Mouse (Mus musculus) Muller cell, postnatal 12 days (primary cell): ENCODE measurements around the gene Ubn2.
"Not testable (repeated sequence)": the region's sequence is repeated elsewhere in the genome, so short reads cannot be mapped to it uniquely, and the experiment has no call there.

Source experiments
- DNase-seq: peaks from one replicate; pipeline ENCODE4 v3.0.0-alpha.2; 2015; ENCODE audit errors: inconsistent ontology term

Ubn2 gene

GRCm38 (mm10) chr6:38533428-38534405, 100.0 kb downstream of the Ubn2 start, which contains the start of gene Fmc1:
Gene Fmc1, plus strand, starts transcription at chr6:38533502.
- DNase-seq: peak; percentile 98

- DNase-seq: peak; percentile 99
These were observed 101.1 kb downstream of the Ubn2 start for GRCm38 (mm10) chr6:38534640-38535365.

- no peak for DNase-seq
These were observed 101.6 kb downstream of the Ubn2 start for GRCm38 (mm10) chr6:38535366-38535690.

- no peak for DNase-seq
These were observed 102.0 kb downstream of the Ubn2 start for GRCm38 (mm10) chr6:38535788-38536187.

GRCm38 (mm10) chr6:38544141-38544540, 110.4 kb downstream of the Ubn2 start:
- DNase-seq: not testable (repeated sequence)

- DNase-seq: not testable (repeated sequence)
These were observed 113.3 kb downstream of the Ubn2 start for GRCm38 (mm10) chr6:38547005-38547404.

GRCm38 (mm10) chr6:38547707-38548106, 114.0 kb downstream of the Ubn2 start:
- DNase-seq: no peak

- not testable (repeated sequence) for DNase-seq
These were observed 114.8 kb downstream of the Ubn2 start for GRCm38 (mm10) chr6:38548595-38548994.

GRCm38 (mm10) chr6:38549840-38550239, 116.1 kb downstream of the Ubn2 start:
- not testable (repeated sequence) for DNase-seq

GRCm38 (mm10) chr6:38550250-38551061, 116.7 kb downstream of the Ubn2 start:
- peak; percentile 84 for DNase-seq

GRCm38 (mm10) chr6:38551062-38551988, 117.6 kb downstream of the Ubn2 start, which contains the start of gene Luc7l2:
Gene Luc7l2, plus strand, starts transcription at chr6:38551334.
- peak; percentile 99 for DNase-seq

- peak; percentile 100 for DNase-seq
These were observed 118.4 kb downstream of the Ubn2 start for GRCm38 (mm10) chr6:38551989-38552635.

GRCm38 (mm10) chr6:38552636-38553000, 118.9 kb downstream of the Ubn2 start:
- DNase-seq: no peak
